Mouse (Mus musculus) brain, adult 10 weeks (tissue): ENCODE measurements around the gene Upf3b. TPM values are rescaled to one million over a fixed set of nuclear protein-coding genes. Genes with fewer than 3 reads are reported as not detected.

ENCODE experiments used
- polyA plus RNA-seq: library from polyadenylated mRNA; stranded (reverse); fragments of 350-450 nt; fragmentation: Illumina TruSeq; extraction: RNeasy Lipid Tissue Mini Kit (QIAGEN cat#74804); gene quantifications from one replicate; pipeline ENCODE4 v1.2.3, GENCODE M21; 2015; ENCODE audit warnings: low read depth, low replicate concordance

Upf3b gene
- 19.4 TPM for polyA plus RNA-seq

GRCm38 (mm10) chrX:37110193-37110880 lies at the start of gene Upf3b:
TSS of gene Upf3b (minus strand) at chrX:37110322.

GRCm38 (mm10) chrX:37126671-37127358 lies 16.7 kb upstream of the Upf3b start, which contains the start of gene Nkap:
TSS of gene Nkap (plus strand) at chrX:37126795.

GRCm38 (mm10) chrX:37084927-37085660 lies 25.0 kb downstream of the Upf3b start, which contains the start of gene Rpl39:
TSS of gene Rpl39 (minus strand) at chrX:37085402.

GRCm38 (mm10) chrX:37048066-37048889 lies 61.8 kb downstream of the Upf3b start, which contains the start of gene Sowahd:
TSS of gene Sowahd (plus strand) at chrX:37048845.

Other genes starting within 250 kb of the Upf3b start
- 78.7 TPM for gene Ube2a, start 236.4 kb downstream of the Upf3b start, polyA plus RNA-seq
- 45.3 TPM for gene C330007P06Rik, start 236.2 kb downstream of the Upf3b start, polyA plus RNA-seq
- 31.4 TPM for gene Nkrf, start 207.4 kb downstream of the Upf3b start, polyA plus RNA-seq
- gene Sept6, start 118.5 kb downstream of the Upf3b start, polyA plus RNA-seq: 71.2 TPM
- not detected for gene Sowahd, start 61.5 kb downstream of the Upf3b start, polyA plus RNA-seq
- gene Rpl39, start 24.9 kb downstream of the Upf3b start, polyA plus RNA-seq: 462 TPM
- 10.6 TPM for gene Nkap, start 16.5 kb upstream of the Upf3b start, polyA plus RNA-seq
- 0.51 TPM for gene Akap14, start 58.5 kb upstream of the Upf3b start, polyA plus RNA-seq
- 495 TPM for gene Ndufa1, start 80.8 kb upstream of the Upf3b start, polyA plus RNA-seq
- gene Rnf113a1, start 80.9 kb upstream of the Upf3b start, polyA plus RNA-seq: 8.0 TPM
- gene Gm9, start 100.7 kb upstream of the Upf3b start, polyA plus RNA-seq: not detected
- gene Rhox1, start 111.9 kb upstream of the Upf3b start, polyA plus RNA-seq: not detected
- gene Rhox2a, start 134.7 kb upstream of the Upf3b start, polyA plus RNA-seq: not detected
- gene Rhox3a, start 139.6 kb upstream of the Upf3b start, polyA plus RNA-seq: not detected
- not detected for gene Rhox4a, start 155.0 kb upstream of the Upf3b start, polyA plus RNA-seq